Mouse (Mus musculus): ENCODE measurements at regions not wholly inside any gene's neighbourhood (a gene's known extent, or its start where the extent isn't known, plus 50 kb on each side); places are given as distances from the start of the nearest gene placed in this dataset.

DNA sequence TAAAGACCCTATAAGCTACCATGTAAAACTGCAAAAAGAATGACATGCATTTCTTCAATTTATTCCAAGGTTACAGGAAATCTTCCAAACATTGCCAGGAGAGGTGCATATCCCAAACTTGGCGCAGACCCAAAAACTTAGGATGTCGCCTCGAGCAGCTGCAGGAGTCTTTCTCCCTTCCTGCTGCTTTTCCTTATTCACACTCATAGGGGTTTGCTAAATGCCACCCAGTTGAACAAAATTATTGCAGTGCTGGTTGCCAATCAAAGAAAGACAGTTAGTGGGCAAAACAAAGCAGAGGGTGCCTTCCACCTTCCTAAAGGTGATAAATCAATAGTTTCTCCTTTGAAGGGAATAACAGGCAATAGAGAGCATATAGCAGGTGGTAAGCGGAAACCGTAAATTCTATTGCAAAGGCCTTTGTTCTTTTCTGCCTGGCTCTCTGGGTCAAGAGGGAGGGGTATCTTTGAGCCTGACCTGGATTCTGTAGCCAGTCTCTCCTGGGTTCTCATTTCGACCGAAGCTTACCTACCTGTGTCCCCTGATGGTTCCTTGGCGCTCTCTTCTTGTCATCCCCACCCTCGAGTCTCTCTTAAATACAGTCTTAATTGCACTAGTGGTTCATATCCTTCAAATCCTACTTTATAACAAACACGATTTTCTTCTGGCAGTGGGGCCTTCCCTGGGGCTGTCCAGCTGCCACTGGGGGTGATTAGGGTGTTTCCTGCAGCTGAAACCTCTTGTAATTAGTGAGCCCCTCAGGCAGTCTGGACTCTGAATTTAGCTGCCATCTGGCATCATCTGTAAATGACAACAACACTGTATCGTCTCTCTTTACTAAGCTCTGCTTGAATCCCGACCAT is 334.5 kb upstream of the Klf12 start:
- in situ Hi-C loops (cut with MboI; ENCODE audit: unreplicated experiment in 2 of 2): no loop called here

DNA sequence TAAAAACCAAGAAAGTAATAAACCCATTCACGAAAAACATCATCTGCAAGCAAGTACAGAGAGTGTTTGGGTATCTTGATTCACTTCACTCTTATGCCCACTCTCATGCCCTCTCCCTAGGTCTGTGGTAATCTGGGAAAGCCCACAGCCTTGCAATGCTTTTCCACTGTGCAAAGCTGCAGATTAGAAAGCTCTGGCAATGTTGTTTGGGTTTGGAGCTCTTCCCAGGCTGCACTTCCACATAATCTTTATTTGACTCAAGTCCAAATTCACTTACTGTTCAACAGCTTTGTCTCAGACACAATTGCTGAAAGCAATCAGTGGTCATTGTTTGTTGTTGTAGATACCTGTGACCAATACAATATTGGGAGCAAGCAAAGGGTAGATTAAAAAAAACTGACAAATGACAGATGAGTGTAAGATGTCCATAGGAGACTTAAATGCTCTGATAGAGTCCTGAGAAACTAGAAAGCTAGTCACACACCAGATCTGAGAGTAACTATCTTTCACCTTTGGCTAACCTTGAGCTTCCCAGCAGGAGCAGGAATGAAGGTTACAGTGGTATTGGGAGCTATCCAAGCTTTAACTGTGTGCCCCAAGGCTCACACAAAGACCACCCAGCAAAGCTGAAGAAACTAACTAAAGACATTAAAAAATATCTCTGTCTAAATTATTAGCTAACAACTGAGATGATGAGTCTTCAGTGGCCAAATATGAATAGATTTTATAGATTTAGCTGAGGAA is 325.7 kb upstream of the Klf12 start:
- in situ Hi-C loops (cut with MboI; ENCODE audit: unreplicated experiment in 2 of 2): no loop called here

DNA sequence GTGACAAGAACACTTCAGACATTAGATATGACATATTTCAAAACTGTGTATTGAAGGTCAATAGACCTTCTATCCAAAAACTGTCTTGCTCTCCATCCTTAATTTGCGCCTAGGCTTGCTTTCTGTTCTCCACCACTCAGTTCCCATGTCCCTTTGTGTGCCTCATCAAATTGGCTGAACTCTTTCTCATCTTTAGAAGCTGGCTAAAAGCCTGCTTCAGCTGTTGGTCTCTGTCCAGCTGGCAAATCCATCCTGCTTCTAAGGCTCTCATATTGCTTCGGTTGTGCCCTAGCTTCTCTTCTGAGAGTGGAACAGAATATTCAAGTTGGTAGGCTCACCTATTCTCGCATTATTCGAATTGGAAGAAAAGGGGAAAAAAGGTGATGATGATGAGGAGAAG is 322.6 kb upstream of the Klf12 start:
- in situ Hi-C loops (cut with MboI; ENCODE audit: unreplicated experiment in 2 of 2): no loop called here

DNA sequence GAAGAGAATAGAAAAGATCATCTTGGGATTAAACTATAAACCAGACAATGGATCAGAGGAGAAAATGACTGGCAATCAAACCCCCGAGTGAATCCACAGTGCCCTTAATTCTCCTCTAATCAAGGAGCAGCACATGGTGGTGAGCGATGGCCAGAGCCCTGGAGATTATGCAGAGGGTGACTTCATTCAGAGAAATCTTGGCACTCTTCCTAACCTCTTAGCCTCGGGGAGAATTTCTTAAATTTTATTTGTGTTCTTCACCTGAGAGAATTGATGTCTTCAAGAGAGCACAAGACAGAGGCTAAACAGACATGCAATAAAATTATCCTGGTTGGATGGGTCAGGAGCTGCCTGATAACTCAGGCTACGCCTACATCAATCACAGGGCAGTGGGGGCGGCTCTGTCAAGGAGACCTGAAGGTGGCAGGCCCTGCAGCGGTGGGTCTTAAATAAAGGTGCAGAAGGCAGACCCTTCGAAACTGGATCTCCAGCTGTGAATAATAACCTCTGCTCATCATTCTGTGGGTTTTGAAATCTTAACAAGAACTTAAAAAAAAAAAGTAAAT is 316.5 kb upstream of the Klf12 start:
- in situ Hi-C loops (cut with MboI; ENCODE audit: unreplicated experiment in 2 of 2): no loop called here

DNA sequence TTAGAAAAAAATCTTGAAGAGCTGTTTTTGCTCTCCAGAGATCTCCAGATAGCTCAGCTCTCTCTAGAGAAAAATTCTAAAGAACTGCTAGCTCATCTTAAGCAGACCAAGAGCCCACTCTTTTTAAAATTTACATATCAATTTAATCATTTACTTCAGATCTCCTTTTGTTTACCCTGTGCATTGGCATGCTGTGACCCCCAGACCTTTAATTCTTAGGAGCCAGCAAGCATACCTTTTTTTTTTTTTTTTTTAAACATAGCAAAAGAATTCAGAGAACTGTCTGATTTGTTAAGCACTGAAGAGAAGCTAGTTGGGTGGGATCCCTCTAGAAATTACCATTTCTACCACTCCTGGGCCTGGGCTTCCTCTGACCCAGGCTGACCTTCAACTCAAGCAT is 285.5 kb upstream of the Klf12 start:
- in situ Hi-C loops (cut with MboI; ENCODE audit: unreplicated experiment in 2 of 2): no loop called here

DNA sequence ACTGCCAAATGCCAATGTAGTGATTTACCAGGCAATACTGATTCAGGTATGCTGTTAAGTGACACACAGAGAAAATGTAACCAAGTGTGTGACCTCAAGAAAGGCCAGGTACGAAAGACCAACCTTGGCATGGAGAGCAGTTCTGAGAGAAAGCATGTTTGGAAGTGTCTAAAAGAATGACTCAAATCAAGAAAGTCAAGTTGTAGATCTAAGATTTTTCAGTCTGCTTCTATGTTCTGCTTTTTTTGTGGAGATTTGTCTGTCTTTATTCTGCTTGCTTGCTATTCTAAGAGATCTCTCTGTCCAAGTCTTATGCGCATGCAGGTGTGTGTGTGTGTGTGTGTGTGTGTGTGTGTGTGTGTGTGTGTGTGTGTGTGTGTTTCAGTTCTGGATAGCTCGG is 277.4 kb upstream of the Klf12 start:
- in situ Hi-C loops (cut with MboI; ENCODE audit: unreplicated experiment in 2 of 2): loop anchor here in 1 of 2 experiments (10.0 kb wide), 1 partner anchor 57 kb away; no protein-coding TSS in a partner anchor

DNA sequence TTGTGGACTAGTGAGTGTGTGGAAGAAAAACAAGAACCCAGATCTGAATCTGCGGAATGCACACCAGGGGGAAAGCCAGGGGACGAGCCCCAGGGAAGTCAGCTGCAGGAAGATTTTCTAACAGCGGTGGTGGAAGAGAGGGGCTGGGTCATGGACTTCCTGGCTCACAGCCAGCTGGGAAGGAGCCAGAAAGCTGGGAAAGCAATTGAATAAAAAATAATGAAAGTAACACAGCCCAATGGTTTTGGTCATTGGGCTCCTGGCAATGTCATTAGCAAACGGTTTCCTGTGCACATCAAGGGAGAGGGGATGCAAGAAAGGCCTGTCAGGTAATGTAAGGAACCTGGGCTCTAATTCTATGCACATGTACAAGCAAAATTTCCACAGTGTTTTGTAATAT is 273.9 kb upstream of the Klf12 start:
- in situ Hi-C loops (cut with MboI; ENCODE audit: unreplicated experiment in 2 of 2): no loop called here

DNA sequence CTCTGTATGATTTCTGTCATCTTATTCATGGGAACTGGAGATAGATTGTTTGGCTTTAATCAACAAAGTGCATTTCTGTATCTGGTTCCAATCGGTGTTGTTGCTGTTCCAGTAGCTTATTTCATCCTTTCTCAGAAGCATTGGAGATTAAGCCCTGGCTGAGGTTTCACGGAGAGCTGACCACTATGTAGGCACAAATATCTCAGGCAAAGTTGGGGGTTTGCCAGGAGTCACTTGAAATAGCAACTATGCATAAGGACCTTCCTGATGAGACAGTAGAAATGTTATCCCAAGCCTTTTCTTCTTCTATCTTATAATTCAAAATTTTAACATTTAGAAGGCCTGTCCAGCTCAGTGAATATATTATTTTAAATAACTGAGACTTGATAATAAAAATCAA is 268.0 kb upstream of the Klf12 start:
- in situ Hi-C loops (cut with MboI; ENCODE audit: unreplicated experiment in 2 of 2): no loop called here

DNA sequence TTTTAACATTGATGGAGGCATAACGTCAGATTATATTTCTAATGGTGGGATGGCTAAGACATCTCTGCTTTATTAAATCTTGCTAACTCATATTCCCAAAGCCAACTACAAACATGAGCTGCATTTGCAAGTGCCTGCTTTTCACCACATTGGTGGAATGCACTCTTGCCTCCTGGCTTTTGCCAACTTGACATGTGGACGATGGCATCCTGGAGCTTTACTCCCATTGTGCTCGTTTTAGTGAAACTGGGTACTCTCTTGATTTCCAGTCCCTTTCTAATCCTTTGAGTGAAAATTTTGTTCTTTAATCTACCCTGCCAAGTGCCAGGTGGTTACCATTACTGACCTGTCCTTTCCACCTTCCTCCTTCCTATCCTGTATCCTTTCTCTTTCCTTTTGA is 265.8 kb upstream of the Klf12 start:
- in situ Hi-C loops (cut with MboI; ENCODE audit: unreplicated experiment in 2 of 2): no loop called here

DNA sequence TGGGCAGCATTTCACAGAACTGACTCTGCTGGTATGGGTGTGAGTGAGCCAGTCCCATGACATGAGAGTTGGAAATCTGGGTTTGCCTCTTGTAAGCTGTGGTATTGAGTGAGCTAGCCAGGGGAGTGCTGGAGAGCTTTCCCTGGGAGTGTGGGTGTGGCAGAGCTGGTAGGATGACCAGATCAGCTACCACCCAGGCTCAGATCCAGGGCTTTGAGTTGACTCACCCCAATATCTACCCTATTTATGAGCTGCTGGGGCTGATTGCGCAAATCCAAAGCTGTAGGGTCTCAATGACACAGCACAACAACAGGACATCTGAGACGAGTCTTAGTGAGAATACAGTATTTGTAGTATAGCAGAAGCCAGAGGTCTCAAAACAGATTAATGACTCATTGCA is 245.7 kb upstream of the Klf12 start:
- in situ Hi-C loops (cut with MboI; ENCODE audit: unreplicated experiment in 2 of 2): no loop called here

DNA sequence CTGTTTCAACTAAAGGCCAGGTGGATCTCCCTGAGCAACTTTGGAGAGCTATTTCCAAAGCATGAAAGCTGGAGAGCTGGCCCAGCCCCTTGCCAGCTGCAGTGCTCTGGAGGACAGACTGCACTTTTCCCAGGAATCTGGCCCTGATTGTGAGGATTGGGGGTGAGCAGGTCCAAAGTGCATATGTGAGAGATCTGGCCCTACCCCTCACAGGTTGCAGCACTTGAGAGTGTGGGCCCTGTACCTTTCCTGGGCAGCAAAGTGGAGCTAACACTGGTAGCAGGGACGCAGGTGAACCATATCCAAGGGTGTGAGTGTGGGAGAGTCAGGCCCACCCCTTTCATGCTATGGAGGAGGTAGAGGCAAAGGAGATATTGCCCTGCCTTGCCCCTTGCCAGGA is 245.3 kb upstream of the Klf12 start:
- in situ Hi-C loops (cut with MboI; ENCODE audit: unreplicated experiment in 2 of 2): no loop called here

DNA sequence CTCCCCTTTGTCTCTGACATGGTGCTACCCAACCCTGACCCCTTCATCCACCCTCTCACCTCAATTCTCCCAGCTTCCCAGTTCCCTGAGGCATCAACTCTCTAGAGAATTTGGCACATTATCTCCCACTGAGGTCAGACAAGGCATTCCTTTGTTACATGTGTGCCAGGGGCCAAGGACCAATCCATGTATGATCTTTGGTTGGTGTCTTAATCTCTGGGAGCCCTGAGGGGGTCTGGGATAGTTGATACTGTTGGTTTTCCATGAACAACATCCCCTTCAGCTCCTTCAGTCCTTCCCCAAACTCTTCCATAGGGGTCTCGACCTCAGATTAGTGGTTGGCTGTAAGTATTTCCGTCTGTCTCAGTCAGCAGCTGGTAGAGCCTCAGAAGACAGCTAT is 224.9 kb upstream of the Klf12 start:
- in situ Hi-C loops (cut with MboI; ENCODE audit: unreplicated experiment in 2 of 2): loop anchor here in 1 of 2 experiments (10.0 kb wide), 1 partner anchor 55 kb away; no protein-coding TSS in a partner anchor

DNA sequence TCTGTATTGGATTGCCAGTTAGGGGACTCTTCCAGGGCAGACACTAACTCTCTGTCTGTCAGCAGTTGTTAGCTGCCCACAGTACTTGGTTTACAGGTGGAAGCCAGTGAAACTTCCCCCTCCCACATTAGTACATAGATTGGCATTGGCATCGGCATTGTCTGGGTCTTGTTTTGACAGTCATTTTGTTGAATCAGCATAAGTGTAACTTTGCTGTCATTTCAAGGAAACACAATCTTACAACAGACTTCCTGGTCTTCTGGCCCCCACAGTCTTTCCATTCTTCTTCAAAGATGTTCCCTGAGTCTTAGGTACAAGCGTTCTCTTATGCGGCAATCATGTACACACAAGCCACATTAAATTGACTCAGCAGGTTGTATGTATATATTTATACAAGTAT is 223.6 kb upstream of the Klf12 start:
- in situ Hi-C loops (cut with MboI; ENCODE audit: unreplicated experiment in 2 of 2): loop anchor here in 1 of 2 experiments (10.0 kb wide), 1 partner anchor 57 kb away; no protein-coding TSS in a partner anchor

DNA sequence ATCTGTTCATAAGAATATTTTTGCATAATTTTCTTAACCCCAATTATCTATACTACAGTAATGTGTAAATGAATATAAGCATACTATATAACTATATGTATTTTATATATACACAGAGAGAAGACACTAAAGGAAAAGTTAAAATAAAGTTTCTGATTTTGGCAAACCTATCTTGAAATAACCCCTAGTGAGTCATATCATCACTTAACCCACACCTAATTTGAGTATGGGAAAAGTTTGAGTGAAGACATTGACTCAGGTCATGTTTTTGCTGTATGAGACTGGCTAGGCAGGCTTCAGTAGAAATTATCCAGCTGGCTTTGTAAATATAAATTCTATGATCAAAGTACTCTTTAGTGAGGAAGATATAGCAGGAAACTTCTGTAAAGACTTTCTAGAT is 223.1 kb upstream of the Klf12 start:
- in situ Hi-C loops (cut with MboI; ENCODE audit: unreplicated experiment in 2 of 2): loop anchor here in 1 of 2 experiments (10.0 kb wide), 1 partner anchor 57 kb away; no protein-coding TSS in a partner anchor

DNA sequence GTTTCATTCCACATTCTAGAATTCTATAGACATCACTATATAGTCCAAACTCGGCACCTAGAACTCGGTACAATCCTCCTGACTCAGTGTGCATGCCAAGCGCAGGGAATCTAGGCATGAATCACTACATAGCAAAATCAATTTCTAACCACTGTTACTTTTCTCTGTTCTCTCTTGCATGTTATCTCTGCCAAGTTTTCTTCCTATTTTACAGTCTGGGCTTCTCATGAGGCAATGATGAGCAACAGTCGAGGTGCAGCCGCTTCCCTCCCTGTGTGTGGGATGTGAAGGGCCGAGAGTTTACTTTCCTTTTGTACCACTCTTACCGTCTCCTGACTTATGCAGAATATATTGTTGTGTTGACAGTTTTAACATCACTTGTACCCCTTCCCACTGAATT is 204.4 kb upstream of the Klf12 start:
- in situ Hi-C loops (cut with MboI; ENCODE audit: unreplicated experiment in 2 of 2): no loop called here

DNA sequence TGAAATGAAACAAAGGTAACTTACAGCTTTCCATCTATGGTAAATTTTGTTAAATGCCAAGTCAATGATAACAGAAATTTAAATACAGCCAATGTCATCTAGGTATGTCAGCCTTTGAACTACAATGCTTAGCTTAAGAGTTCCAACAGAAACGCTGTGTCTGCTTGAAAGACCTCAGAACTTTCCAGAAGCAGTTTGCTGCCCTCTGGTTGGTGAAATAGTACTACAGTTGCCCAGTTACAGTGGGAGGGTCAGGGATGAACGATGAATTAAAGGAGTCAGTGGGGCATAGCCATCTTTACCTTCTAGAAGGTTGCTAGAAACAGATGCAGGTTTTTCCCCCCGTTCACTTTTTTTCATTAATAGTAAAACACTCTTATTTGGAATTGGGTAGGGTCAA is 201.0 kb upstream of the Klf12 start:
- in situ Hi-C loops (cut with MboI; ENCODE audit: unreplicated experiment in 2 of 2): no loop called here

DNA sequence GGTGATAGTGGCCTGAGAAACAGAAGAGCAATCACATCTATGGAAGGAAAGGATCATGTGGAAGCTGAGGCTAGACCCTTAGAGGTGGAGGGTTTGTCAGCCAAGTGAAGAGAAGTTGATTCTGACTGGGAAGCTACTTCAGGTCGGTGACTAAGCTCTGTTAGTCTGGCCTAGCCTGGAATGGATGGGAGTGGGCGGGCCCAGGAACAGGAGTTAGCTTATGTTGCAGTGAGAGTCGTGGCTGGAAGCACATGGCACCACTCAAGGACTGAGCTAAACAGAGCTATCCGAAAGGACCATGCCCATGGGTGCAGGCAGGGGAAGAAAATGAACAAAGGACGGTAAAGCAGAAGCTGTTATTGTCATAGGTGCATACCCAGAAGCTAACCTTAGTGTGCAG is 199.6 kb upstream of the Klf12 start:
- in situ Hi-C loops (cut with MboI; ENCODE audit: unreplicated experiment in 2 of 2): no loop called here

DNA sequence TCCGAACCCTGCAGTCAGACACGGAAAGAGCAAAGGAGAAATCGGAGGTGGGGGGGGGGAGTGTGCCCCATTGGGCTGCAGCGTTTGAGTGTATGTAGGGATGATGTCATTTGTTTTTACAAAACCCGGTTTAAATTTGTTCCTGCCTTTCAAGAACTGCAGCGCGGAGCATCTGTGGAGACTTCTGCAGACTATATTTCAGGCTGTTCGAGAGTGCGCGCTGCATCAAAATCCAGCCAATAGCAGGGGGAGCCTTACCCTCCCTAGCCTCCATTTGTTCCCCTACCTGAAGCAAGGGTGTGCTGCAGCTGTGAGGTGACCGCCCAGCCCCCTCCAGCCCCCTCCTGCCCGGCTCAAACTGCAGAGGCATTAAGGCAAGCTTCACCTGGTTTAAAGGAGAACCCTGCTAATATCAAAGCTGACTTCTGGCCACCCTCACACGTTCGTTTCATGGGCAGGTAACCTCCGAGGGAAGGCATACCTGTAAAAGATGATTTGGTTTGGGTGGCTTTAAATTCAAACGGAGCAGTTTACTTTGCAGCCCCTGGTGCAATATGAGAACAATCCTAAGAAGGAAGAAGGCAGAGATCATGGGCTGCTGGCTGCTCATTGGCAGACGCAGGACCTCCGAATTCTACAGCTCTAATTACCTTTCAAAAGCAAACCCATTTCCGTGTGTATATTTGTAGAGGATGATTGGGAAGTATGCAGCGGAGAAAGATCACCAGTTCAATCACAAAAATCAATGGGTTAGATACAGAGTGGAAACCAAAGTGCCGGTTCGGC is 193.3 kb upstream of the Klf12 start:
- in situ Hi-C loops (cut with MboI; ENCODE audit: unreplicated experiment in 2 of 2): no loop called here

DNA sequence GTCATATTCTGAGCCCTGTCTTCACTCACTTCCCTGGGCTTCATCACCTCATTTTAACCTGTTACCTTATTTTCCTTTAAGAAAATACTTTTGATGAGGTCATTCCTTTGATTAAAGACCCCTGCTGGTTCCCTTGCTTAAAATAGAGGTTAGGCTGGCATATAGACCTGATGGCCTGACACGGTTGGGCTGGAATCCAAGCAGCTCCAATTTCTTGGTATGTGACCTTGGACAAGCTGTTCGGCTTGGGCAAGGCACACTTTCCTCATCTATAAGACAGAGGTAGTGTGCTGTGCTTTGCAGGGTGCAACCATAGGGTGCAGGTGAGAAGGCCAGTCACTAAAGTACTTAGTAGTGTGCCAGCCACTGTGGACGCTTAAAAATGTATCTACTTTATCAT is 183.8 kb upstream of the Klf12 start:
- in situ Hi-C loops (cut with MboI; ENCODE audit: unreplicated experiment in 2 of 2): loop anchor here in 1 of 2 experiments (25.0 kb wide), 1 partner anchor 469 kb away; no protein-coding TSS in a partner anchor

DNA sequence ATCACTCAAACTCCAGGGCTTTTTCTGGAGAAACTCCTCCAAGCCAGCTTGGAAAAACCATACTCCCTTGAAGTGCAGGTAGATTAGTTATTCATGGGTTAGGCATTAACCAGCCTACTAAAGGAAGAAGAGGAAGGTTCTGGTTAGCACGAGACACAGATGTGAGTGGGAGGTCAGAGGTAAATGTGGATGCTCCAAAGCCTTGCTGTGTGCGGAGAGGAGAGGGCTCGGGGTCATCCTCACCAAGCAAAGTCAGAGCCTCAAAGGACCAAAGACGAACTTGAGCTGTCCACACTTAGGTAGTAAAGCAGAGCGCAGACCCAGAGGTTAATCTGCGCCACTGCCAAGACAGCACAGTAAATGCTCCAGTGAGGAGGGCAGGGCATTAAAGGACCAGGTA is 177.8 kb upstream of the Klf12 start:
- in situ Hi-C loops (cut with MboI; ENCODE audit: unreplicated experiment in 2 of 2): loop anchor here (5.0 to 25.0 kb wide), 2 partner anchors 460 to 475 kb away; no protein-coding TSS in a partner anchor
